Mouse (Mus musculus): ENCODE data around the gene Zfp992.
"Not testable (repeated sequence)": the region's sequence is repeated elsewhere in the genome, so short reads cannot be mapped to it uniquely, and the experiment has no call there.

DNA sequence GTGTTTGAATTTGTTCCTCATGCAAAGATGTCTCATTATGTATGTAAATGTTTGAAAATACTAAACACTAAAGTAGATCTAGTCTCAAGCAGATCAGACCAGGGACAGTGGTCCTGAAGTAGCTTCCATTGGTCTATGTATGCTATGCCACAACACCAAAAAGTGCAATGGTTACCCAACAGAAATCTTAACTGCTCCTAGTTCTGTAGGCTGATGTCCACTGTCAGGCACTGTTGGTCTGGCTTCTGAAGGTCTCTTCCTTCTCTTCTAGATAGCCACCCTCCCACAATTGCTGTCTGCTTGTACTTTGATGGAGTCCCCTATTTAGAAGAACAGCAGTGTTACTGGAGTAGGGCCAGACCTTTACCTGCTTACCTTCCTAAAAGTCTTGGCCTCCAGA lies 4.5 kb upstream of the Zfp992 start:
- not testable (repeated sequence) for TF ChIP-seq GATA1 (IDR thresholded peaks at IDR 0.05; ENCODE audit: borderline replicate concordance, low read length); FLI1 (IDR thresholded peaks at IDR 0.05; ENCODE audit: low read length)

All from megakaryocyte, embryonic 14.5 days (primary cell).